Mouse (Mus musculus) cerebellum, adult 2 months (tissue): ENCODE data around the gene Tmem88. TPM values are rescaled to one million over a fixed set of nuclear protein-coding genes. Genes with fewer than 3 reads are reported as not detected.

Experiments
- DNase-seq, 2 experiments: peaks; one replicate each; pipeline ENCODE4 v3.0.0; 2021
- H3K27ac ChIP-seq: fragments of 200-500 bp; 2 replicates; pipeline ENCODE4 v1.5.1; 2012; ENCODE audit warnings: low read length, control low read depth, inconsistent platforms; ENCODE audit not compliant: insufficient read depth
- H3K27me3 ChIP-seq: fragments of 200-500 bp; 2 replicates; pipeline ENCODE4 v1.6.1; 2012; ENCODE audit warnings: inconsistent platforms, mild to moderate bottlenecking, low read length, moderate library complexity; ENCODE audit not compliant: control insufficient read depth, insufficient read depth
- H3K4me1 ChIP-seq: fragments of 200-500 bp; 2 replicates; pipeline ENCODE4 v1.6.1; 2011; ENCODE audit warnings: low read length; ENCODE audit not compliant: control insufficient read depth, insufficient read depth
- H3K4me3 ChIP-seq: fragments of 200-500 bp; replicated peaks from 2 replicates; pipeline ENCODE3; 2011; ENCODE audit warnings: mild to moderate bottlenecking, low read depth, low read length, control low read depth; ENCODE audit not compliant: insufficient read depth
- CTCF ChIP-seq: fragments of 200-500 bp; IDR thresholded peaks from 2 replicates; pipeline ENCODE4 v1.5.1; 2011; ENCODE audit warnings: low read depth, mild to moderate bottlenecking, control low read depth, low read length, moderate library complexity, borderline replicate concordance; ENCODE audit not compliant: insufficient read depth
- POLR2A ChIP-seq: fragments of 200-500 bp; IDR thresholded peaks from 2 replicates; pipeline ENCODE4 v1.6.1; 2011; ENCODE audit warnings: low read length, control low read depth, borderline replicate concordance; ENCODE audit not compliant: insufficient read depth
- WGBS: fragments of 180-500 bp; shearing (Covaris S2); methylation state at CpG from one replicate; pipeline ENCODE4 v1.1.7; 2018; 5-methylcytosine and 5-hydroxymethylcytosine counted together
- polyA plus RNA-seq: library from polyadenylated mRNA; depleted of rRNA; stranded (reverse); fragments of >200 nt; gene quantifications from 2 replicates; pipeline ENCODE4 v1.2.3, GENCODE M21; 2012

Gene Tmem88
- polyA plus RNA-seq, 1 experiment, result 6.0 TPM

DNA sequence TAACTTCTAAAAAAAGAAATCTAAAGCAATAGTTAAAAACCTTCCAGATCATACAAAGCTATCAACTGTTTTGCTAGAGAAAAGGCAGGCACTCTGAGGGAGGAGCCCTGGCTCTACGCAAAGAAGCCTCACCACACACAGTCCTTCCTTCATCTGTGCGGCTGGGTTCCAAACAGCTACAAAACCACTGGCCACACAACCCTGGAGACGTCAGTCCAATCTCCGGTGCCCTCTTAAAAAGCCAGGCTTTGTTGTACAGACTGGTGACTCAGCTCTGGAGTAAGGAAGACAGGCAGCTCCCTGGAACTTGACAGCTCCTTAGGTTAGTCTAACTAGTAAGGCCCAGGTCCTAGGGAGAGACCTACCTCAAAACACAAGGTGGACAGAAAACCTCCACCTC, 22.4 kb downstream of the Tmem88 start:
- no peak for DNase-seq
- H3K4me3 ChIP-seq, result no peak overlapping the region
- H3K27me3 ChIP-seq, result no peaks in the 10 kb centered on the region
- H3K27ac ChIP-seq, result no peak overlapping the region
- 86% methylated on average over 4 of the region's 4 CpGs for WGBS
- TF ChIP-seq CTCF, result no peak
- TF ChIP-seq POLR2A, result no peak
- peaks cover 17% of the 10 kb centered on the region for H3K4me1 ChIP-seq

- TF ChIP-seq CTCF (no peak), POLR2A (no peak)
- Histone ChIP-seq H3K4me1 (peaks cover 17% of the 10 kb centered on the region), H3K27ac (no peak overlapping the region), H3K27me3 (no peaks in the 10 kb centered on the region), H3K4me3 (no peak overlapping the region)
- DNase-seq, result no peak
- WGBS, result 94% methylated on average over 16 of the region's 16 CpGs
Observed at GRCm38 (mm10) chr11:69373223-69373965, 24.6 kb downstream of the Tmem88 start.

- WGBS, result 63% methylated on average over 3 of the region's 3 CpGs
- Histone ChIP-seq H3K4me3 (no peak overlapping the region), H3K27me3 (no peaks in the 10 kb centered on the region), H3K27ac (no peak overlapping the region; the same call in 1 of the 2 replicates), H3K4me1 (peaks cover 23% of the 10 kb centered on the region)
- TF ChIP-seq CTCF (peak; percentile 30; the same call in 1 of the 2 replicates), POLR2A (no peak)
- no peak for DNase-seq
Observed at GRCm38 (mm10) chr11:69372780-69373170, 25.3 kb downstream of the Tmem88 start.

GRCm38 (mm10) chr11:69372056-69372779, 25.8 kb downstream of the Tmem88 start:
- Histone ChIP-seq H3K4me1 (peaks cover 24% of the 10 kb centered on the region), H3K27ac (peak overlapping the region; percentile 72), H3K27me3 (no peaks in the 10 kb centered on the region), H3K4me3 (peak overlapping the region; percentile 15)
- no peak for TF ChIP-seq CTCF
- TF ChIP-seq POLR2A, result peak; percentile 29; the same call in 1 of the 2 replicates
- WGBS, result 7% methylated on average over 12 of the region's 12 CpGs
- peak; percentile 91 to 96 for DNase-seq

GRCm38 (mm10) chr11:69371601-69372000, 26.4 kb downstream of the Tmem88 start:
- no peak for DNase-seq
- Histone ChIP-seq H3K27me3 (no peaks in the 10 kb centered on the region), H3K27ac (peak overlapping the region; percentile 3; the same call in 1 of the 2 replicates), H3K4me1 (peaks cover 24% of the 10 kb centered on the region), H3K4me3 (no peak overlapping the region)
- TF ChIP-seq CTCF, result no peak
- 33% methylated on average over 12 of the region's 12 CpGs for WGBS

DNA sequence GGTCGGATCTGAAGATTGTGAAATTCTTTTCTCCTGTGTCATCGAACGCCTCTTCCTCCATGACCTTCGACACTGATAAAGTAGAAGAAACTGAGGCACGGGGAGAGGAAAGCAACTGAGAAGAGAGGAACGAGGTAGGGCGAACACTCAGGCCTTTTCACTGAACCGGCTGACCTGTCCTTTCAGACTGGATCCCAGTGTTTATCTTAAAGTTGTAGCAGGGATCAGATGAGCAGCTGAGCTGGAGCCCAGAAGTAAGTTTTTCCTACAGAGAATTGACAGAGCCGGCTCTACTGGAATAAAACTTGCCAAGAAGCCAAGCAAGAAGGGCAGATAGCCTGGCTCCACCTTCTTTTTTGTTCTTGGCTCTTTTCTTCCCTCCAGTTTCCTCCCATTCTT, 27.2 kb downstream of the Tmem88 start:
- no peak for TF ChIP-seq CTCF
- no peak for TF ChIP-seq POLR2A
- WGBS, result 71% methylated on average over 9 of the region's 9 CpGs
- Histone ChIP-seq H3K4me1 (peaks cover 29% of the 10 kb centered on the region), H3K27me3 (no peaks in the 10 kb centered on the region), H3K27ac (no peak overlapping the region), H3K4me3 (no peak overlapping the region)
- DNase-seq, result no peak

DNA sequence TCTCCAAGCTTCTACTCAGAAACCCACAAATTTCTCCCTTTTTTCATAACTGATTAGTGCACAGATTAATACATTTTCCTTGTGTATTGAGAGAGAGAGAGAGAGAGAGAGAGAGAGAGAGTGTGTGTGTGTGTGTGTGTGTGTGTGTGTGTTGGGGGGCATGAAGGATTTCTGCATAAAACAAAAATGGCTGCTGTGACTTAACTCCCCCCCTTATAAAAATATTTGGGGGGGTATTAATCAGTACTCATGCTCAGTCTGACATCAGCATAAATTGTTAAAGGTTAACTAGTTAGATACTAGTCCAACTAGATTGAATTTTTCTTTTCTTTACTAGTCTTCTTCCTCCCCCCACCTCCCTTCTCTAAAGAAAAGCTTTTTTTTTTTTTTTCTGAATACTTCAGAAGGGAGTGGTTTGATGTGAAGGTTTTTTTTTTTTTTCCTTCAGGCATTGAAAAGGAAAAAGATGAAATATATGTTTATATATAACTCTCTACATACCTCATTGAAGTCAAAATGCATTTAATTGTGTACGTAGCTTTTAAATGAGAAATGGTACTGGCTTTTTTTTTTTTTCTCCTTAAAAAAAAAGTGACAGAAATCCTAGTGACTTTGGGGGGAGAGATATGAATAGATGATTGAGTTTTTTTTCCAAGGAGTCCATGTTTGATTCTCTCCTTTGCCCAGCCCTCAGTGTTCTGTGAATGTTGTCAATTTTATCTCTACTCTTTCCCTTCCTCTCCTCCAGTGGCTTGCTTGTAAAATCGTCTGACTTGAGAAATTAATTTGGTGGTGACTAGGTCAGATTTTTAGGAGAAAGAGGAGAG, 27.8 kb downstream of the Tmem88 start:
- Histone ChIP-seq H3K27me3 (no peaks in the 10 kb centered on the region), H3K4me1 (peaks cover 35% of the 10 kb centered on the region), H3K27ac (no peak overlapping the region), H3K4me3 (no peak overlapping the region)
- no peak for DNase-seq
- WGBS, result 75% methylated on average over 2 of the region's 2 CpGs
- no peak for TF ChIP-seq POLR2A
- no peak for TF ChIP-seq CTCF
